Mouse (Mus musculus) bone marrow macrophage, adult 2 months (primary cell): ENCODE measurements around the gene Il20ra.

ENCODE experiments used
- CTCF ChIP-seq: IDR thresholded peaks from 2 replicates; pipeline ENCODE4 v1.5.1; 2012; ENCODE audit warnings: low read depth, mild to moderate bottlenecking, low read length, moderate library complexity
- POLR2A ChIP-seq: IDR thresholded peaks from 2 replicates; pipeline ENCODE4 v1.6.1; 2012; ENCODE audit warnings: mild to moderate bottlenecking, low read depth, low read length, borderline replicate concordance

GRCm38 (mm10) chr10:19746156-19746555 lies 33.8 kb downstream of the Il20ra start:
- TF ChIP-seq CTCF (no peak), POLR2A (no peak)
